Mouse (Mus musculus): ENCODE data around the gene Insl3.

GRCm38 (mm10) chr8:71701414-71702086 is 12.5 kb downstream of the Insl3 start, which contains the start of gene B3gnt3:
- TF ChIP-seq CTCF (IDR thresholded peaks at IDR 0.05; ENCODE audit: low read depth) (no peak), EP300 (IDR thresholded peaks at IDR 0.05; ENCODE audit: low read depth) (no peak)
